Mouse (Mus musculus): ENCODE measurements around the gene Tmem150a.
A peak's percentile ranks its signal among the peaks of the same experiment; 100 is the strongest.

Tmem150a gene

DNA sequence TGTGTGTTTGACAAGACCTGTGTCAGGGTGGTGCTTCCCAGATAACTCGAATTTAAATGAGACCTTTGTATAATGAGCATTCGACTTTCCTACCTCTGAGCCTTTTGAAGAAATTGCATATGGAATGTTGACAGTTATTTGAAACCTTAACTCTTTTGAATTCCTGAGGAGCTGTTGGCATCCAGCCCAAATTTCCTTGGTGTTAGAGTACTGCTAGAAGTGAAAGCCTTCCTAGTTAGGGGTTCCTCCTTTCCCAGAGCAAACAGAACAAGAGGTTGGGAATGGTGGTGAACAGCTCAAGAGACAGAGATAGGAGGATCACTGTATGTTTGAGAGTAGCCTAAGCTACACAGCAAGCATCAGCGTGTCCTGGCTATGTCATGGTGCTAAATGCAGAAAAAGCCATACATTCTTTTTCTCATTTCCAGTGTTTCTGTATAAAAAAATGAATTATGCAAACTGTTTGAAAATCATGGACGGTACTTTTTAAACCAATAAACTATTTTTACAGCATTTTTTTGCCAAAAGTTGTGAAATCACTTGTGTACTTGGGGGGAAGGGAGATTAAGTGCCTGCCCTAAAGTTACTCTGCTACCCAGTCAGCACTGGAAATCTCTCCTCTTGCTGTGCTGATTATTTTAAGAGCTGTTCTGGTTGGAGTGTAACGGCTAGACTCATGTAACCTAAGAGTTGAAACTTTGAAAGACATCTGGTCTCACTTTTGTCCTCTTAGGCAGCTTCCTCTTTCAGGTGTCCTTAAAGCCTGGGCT lies 2.4 kb upstream of the Tmem150a start:
- no peak for DNase-seq (ENCODE audit: low spot score in 2 of 2)

DNA sequence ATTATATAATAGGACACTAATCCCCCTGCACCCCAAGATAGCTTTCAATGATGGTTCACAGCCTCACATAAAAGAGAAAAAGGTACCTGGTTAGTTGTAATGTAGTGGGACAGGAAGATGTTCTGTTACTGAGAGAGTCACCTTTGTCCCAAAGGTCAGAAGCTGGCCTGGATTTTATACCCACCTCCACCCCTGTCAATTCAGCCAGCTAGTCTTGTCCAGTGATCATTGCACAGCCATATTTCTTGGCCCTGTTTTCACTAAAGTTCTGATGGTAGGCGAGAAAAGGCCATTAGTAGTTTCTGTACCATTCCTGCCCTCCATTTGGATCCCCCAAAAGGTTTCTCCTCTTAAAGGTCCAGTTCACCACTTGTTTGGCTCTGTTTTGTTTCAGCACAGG lies 1.2 kb upstream of the Tmem150a start:
- DNase-seq (ENCODE audit: low spot score in 2 of 2), result no peak

DNA sequence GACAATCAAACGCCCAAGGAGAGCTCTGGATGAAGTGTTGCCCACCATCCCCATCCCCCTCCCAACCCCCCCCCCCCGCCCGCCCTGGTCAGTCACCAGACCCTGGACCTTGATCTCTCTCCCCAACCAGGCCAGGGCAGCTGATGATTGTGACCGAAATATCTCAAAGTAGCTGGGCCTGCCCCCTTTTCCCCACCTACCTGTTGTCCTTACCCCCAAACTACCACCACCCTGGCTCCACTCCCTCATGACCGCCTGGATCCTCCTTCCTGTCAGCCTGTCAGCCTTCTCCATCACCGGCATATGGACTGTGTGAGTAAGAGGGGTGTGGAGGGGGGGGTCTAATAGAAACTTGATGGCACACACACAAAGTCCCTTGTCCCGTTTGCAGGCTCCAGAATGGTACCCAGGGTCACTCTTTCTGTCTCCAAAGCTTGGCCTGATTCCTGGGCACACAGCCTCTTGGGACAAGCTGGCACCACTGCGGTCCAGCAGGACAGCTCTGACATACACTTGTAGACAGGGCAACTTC lies 820 bp downstream of the Tmem150a start:
- no peak for DNase-seq (ENCODE audit: low spot score in 2 of 2)

DNA sequence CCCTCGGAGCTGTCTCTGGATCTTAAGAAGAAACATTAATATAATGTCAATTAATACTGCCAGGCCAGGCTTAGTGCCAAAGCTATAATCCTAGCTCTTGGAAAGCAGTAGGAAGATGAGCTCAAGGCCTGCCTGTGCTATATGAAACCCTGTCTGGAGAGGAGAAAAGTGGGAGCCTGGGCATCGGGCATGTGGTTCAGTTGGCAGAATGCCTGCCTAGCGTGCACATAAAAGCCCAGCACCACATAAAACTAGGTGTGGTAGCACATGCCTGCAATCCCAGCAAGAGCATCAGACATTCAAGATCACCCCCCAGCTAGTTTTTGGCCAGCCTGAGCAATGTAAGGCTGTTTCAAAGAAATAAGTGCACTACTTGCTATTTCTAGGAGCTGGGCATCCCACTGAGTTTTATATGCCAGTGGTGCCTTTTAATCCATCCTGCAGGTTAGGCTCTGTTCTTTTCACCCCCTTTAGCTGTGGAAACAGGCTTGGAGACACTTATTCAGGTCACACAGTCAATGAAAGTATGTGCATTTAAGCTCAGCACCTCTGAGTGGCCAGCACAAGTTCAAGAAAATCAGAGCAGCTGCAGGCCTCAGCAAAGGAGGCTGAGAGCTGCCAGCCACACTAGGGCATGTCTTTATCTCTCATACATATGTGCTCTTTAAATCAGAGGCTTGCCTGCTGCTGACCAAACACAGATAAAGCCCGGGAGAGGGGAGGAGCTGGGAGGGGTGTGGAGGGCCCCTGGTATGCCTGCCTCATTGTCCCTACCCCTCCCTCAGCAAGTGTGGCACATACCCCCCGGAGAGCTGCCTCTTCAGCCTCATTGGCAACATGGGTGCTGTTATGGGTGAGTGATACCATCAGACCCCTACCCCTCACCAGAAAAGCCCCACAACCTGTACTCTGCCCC lies 2.2 kb downstream of the Tmem150a start:
- no peak for DNase-seq (ENCODE audit: low spot score in 2 of 2)

DNA sequence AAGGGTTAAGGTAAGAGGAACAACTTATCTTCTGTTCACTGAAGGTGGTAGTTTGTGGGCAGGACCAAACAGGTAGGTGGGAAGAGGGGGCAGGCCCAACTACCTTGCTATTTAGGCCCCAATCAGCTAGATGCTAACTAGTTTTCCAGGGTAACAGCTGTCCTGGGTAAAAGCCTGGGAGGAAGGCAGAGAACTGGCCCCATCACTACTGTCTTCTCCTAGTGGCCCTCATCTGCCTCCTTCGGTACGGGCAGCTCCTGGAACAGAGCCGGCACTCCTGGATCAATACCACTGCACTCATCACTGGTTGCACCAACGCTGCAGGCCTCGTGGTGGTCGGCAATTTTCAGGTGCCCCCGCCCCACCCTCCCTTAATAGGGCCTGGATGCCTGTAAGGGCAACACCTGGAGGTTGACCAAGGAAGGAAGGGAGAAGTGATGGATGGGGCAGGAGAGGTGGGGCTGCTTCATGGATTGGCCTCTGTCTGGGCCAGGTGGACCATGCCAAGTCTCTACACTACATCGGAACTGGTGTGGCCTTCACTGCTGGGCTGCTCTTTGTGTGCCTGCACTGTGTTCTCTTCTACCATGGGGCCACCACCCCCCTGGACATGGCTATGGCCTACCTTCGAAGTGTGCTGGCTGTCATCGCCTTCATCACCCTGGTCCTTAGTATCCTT lies 3.0 kb downstream of the Tmem150a start:
- DNase-seq (ENCODE audit: low spot score in 2 of 2), result no peak

GRCm38 (mm10) chr6:72359343-72359742 lies 4.1 kb downstream of the Tmem150a start:
- no peak for DNase-seq (ENCODE audit: low spot score in 2 of 2)

DNA sequence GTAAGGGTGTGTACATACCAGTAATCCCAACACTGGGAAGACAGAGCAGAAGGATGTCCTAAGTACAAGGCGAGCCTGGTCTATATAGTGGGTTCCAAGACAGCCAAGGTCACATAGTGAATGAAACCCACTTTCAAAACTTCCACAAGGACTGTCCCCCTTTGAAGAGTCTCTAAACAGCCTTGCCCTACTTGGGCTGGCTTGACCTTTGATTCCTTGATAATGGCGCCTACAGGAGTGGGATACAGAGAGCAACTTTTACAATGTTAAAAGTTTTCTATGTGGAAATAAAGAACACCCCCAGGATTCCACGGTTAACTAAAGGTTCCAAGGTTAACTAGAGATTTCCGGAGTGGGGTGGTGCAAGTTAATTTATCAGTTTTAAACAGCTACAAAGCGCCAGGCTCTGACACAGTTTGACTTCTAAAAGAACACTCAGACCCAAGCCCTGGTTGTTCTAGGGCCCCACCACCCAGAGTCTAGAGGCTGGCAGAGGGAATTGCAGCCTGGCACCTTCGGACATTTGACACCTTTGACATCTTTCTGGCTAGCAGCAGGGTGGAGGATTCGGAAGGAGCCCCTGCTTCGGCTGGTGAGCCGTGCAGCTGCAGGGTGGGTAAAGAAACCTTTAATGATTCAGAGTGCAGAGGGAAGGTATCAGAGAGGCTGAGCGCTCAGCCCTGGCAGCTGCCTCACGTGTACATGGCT lies 4.8 kb downstream of the Tmem150a start:
- no peak for DNase-seq (ENCODE audit: low spot score in 2 of 2)

- DNase-seq (ENCODE audit: low spot score in 2 of 2), result no peak
Measured at GRCm38 (mm10) chr6:72360599-72360935, 5.3 kb downstream of the Tmem150a start.

DNA sequence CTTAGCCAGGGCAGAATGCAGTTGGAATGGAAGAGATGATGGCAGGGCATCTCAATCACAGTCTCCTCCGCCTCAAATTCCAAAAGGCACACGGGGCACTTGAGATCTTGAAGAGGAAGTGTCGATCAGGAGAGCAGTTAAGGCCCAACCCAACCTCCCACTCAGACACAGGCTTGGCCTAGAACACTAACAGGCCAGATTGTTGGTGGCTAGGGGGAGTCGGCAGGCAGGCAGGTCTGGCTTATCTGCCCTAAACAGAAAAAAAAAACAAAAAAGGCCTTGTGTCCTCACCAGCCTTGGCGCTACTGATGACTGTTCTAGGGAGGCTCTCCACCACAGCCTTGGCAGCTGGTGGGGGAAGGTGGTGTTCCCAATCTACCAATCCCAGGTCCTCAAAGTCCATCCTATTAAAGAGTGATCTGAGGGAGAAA lies 5.9 kb downstream of the Tmem150a start:
- DNase-seq (ENCODE audit: low spot score in 2 of 2), result no peak

- peak; percentile 95 to 98 for DNase-seq (ENCODE audit: low spot score in 2 of 2)
Measured at GRCm38 (mm10) chr6:72362132-72363028, 7.1 kb downstream of the Tmem150a start.

DNA sequence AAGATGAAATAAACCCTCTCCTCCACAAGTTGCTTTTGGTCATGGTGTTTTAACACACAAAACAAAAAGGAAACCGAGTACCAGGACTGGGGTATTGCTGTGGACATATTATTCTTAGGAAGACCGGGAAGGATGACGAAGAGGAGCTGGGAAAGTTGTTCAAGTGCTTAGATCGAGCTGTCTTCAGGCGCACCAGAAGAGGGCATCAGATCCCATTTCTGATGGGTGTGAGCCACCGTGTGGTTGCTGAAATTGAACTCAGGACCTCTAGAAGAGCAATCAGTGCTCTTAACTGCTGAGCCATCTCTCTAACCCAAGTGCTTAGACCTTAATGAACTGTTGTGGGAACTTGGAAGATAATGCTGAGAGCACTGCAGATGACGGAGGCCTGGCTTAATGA lies 8.8 kb downstream of the Tmem150a start:
- no peak for DNase-seq (ENCODE audit: low spot score in 2 of 2)

GRCm38 (mm10) chr6:72364985-72365384 lies 9.7 kb downstream of the Tmem150a start:
- DNase-seq (ENCODE audit: low spot score in 2 of 2), result no peak

DNA sequence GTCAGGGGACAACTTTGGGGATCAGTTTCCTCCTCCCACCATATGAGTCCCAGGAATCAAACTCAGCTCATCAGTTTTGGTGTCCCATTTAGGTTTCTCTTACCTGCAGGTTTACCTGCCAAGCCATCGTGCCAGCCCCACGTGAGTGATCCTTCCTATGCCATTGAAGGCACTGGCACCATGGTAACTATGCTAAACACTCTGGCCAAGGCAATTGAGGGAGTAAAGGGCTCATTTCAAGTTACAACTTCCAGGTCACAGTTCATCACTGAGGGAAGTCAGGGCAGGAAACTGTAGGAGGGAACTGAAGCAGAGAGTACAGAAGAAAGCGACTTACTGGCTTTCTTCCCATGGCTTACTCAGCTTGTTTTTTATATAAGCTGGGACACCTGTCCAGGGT lies 11.1 kb downstream of the Tmem150a start:
- DNase-seq (ENCODE audit: low spot score in 2 of 2), result no peak

GRCm38 (mm10) chr6:72366844-72367443 lies 11.7 kb downstream of the Tmem150a start, which contains the start of gene Rnf181:
Rnf181 (minus strand) TSS chr6:72366956.
- DNase-seq (ENCODE audit: low spot score in 2 of 2), result no peak

DNA sequence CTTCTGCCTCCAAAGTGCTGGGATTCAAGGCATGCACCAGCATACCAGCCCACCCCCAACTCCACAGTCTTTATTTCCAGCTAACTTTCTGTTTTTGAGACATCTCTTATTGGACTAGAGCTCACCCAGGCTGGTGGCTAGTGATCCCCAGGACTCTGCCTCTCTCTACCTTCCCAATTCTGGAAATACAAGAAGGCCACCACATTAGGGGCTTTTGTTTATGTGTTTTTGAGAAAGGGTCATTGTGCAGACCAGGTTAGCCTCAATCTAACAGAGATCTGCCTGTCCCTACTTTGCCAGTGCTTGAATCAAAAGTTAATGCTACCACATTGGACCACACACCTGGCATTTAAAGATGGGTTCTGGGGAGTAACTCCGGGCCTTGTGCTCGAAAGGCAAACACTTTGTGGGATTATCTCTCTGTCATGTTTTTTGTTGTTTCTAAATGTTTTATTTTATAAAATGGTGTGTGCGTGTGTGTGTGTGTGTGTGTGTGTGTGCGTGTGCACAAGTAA lies 12.3 kb downstream of the Tmem150a start:
- no peak for DNase-seq (ENCODE audit: low spot score in 2 of 2)

DNA sequence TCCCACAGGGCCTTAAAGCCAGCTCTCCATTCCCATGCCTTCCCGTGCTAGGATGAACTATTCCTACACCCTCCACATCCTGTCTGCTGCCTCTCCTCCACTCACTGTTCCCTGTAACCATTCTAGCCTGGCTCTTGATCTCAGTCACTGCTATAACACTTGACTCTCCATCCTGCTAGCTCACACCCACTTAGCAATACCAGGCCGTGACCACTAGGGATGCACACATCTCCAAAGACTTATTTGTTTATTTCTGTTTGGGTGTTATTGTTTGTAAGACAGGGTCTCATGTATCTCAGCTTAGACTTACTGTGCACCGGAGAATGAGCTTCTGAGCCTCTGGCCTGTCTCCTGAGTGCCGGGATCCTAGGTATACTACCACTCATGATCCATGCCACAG lies 14.3 kb downstream of the Tmem150a start:
- DNase-seq (ENCODE audit: low spot score in 2 of 2), result no peak

DNA sequence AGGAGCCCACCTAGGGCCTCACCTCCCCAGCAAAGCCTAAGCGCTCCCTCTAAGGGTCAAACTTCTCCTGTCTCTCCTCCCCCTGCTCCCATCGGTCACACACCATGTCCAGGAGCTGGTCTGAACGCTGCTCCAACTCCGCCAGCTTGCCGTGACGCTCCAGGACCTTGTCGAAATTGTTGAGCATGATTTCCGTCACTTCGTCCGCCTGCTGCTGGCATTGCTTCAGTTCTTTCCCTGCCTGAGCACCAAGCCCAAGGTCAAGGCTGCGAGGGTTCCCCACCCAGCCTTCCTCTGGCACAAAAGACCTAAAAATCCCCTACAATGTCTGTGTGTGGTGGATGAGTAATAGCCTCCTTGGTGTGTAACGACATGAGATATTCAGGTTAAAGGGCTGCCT lies 14.8 kb downstream of the Tmem150a start:
- no peak for DNase-seq (ENCODE audit: low spot score in 2 of 2)

DNA sequence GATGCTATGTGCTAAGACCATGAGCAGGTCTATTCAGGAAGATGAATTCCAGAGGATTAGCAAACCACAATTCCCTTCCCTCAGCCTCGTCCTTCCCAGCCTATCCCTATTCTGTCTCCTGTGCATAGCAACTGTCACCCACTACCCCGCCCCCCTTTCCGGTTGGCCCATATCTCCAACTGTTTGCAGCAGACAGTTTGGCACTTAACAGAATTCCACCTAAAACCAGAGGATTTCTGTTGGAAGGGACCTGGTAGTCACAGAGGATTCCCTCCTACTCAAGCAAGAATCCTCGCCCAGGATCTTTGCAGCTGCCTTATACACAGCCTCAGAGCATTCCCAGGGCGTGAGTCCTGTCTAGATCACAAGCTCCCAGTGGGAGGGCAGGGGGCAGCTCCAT lies 15.9 kb downstream of the Tmem150a start:
- DNase-seq (ENCODE audit: low spot score in 2 of 2), result no peak

GRCm38 (mm10) chr6:72371571-72371970 lies 16.3 kb downstream of the Tmem150a start:
- no peak for DNase-seq (ENCODE audit: low spot score in 2 of 2)

DNA sequence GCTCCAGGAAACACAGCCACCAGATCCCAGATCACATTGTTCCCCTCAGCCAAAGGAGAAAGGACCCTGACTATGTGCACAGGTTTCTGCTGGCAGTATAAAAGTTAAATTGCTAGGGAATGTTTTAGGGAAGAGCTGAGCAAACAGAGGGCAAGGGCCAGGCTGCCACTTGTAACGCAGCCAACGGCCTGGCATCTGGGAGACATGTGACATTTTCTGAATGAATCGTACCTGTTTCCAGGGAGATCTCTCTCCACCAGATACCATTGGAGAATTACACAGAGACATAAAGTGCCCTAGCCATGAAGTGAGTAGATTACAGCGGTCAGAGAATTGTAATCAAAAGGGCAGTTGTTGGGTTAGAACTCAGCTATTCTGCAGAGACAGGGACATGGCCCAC lies 17.9 kb downstream of the Tmem150a start:
- no peak for DNase-seq (ENCODE audit: low spot score in 2 of 2)
